Mouse (Mus musculus) c-Kit-positive CD71-positive TER-119-positive erythroid progenitor cells, embryonic 14.5 days (primary cell): Measurements from ENCODE around the gene Smox.
"Not testable (repeated sequence)": the region's sequence is repeated elsewhere in the genome, so short reads cannot be mapped to it uniquely, and the experiment has no call there.

ENCODE experiments used
- DNase-seq: peaks from one replicate; pipeline ENCODE4 v3.0.0-alpha.2; 2013; ENCODE audit warnings: low spot score

Smox gene

DNA sequence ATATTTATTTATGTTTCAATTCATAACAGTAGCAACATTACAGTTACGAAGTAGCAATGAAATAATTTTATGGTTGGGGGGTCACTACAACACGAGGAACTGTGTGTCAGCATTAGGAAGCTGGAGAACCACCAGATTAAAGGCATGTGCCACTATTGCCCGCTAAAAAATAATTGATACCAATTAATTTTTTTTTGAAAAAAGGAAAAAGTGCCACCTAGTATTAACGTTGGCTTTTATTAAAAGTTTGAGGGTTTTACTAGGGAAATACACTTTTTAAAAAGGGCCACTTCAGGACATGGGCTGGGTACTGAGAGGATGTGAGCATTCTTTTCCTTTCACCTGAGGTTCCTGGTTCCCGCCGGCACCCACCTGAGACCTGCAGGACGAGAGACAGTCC is at the start of gene Smox:
Gene Smox, plus strand, starts transcription at position 301 of the 400 bp plus-strand sequence.
- no peak for DNase-seq

DNA sequence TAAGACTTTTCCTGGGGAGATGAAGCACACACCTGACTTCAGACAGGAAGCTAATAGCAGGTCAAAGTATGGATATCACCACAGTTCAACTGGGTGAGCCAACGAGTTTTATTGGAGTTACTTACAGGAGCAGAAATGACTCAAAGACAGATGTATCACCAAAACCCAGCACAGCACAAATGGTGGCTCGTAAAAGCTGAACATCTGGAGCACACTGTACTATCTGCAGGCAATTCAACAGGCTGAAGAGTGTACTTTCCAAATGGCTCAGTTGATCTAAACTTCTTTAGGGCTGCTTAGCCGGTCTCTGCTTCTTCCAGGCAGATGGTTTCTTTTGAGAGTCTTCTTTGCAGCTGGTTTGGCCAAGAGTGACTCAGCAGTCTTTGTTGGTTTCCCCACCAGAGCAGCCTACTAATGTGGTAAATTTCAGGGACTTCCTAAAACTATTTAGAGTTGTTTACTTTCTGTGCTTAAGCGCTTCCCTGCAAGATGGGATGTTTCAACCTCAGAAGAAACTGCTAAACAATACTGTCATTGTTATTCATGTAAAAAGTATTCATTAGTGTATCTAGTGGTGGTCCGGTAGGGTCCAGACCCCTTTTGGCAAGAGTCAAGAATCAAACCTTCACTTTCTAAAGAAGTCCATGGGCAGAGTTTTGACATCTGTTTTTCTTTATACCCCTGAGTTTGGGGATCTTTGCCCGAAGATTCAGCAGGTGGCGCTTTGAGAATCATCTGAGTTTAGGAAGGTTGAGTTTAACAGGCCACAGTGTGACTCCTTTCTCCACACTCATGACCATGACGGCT is 48.0 kb upstream of the Smox start:
- DNase-seq: no peak

DNA sequence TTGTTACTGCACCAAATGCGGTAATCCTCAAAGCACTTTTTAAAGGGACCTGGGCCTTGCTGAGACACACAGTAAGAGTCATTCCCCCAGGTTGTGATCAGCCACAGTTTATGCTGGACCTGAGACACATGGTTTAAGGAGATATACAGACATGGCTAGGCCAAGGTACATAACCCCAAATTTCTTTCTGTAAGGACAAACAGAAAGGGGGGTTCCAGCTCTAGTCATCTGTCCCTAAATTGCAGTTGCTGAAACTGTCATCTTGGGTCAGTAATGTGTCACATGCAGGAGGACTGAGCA is 47.5 kb upstream of the Smox start:
- DNase-seq: no peak

DNA sequence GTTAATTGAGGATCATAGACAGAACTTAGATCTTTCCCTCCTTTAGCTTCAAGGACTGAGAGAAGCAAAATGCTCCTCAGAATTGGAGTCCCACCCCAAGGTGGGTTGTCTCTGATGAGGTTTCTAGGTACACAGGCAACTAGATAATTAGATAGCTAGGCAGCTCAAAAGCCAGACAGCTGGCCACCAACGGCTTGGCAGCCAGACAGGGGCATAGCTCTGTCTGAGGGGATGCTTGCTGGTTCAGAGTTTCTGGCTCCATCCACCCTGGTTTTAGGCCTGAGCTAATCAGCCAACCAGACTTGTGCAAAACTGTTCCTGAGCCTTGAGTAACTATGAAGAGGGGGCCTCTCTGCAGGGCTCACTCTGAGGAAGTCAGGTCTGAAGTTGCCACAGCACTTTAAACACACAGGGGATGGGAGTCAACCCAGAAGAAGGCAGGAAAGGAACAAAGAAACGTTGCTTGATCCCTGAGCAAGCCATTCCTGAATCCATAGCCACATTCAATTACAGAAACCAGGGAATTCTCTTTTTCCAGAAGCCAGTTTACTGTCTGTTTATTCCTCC is 44.8 kb upstream of the Smox start:
- no peak for DNase-seq

DNA sequence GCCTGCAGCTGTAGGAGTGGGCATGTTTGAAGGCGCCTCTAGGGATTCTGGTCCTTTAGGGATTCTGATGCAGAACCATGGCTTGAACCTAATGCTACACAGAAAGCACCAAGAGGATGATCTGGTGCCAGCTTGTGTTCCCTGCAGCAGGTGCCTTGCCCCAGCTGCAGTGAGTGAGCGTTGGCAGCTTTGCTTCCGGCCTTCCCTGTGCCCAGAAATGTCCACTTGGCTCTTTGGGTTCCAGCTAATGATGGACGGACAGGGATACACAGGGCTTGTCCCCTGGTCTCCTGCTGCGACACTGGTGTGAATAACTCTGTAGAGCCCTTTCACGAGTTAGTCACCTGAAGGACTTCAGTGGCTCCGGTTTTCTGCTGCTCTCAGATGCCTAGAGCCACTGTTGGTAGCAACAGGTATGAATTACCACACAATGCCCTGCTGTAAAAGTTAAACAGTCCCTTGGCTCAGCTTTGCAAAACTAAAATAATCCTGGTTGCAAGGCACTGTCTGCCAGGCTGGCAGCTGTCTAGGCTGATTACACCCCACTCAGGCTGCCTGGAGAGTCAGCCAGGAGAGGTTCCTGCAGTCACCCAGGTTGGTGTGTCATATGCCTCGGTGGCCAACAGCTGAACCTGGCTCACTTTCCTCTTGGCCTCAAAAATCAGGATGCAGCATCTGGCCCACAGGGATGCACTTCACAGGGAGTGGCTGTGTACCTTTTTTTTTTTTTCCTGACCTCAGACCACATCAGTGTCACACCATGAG is 43.5 kb upstream of the Smox start:
- no peak for DNase-seq

DNA sequence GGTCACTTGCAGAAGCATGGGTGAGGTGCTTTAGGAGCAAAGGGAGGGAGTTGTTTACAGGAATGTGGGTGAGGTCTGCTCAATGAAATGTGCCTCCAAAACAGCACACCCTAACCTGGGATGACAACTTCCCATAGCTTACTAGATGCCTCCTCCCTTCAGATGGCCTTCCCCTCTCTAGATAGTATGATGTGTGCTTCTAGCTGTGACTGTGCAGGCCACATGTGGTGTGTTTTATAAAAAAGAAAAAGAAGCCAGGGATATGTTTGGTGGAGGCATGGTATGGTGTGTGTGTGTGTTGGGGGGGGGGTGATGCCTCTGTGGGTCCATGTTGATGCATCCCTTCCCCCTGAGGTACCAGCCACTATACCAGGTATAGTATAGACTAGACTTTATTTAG is 42.9 kb upstream of the Smox start:
- no peak for DNase-seq

DNA sequence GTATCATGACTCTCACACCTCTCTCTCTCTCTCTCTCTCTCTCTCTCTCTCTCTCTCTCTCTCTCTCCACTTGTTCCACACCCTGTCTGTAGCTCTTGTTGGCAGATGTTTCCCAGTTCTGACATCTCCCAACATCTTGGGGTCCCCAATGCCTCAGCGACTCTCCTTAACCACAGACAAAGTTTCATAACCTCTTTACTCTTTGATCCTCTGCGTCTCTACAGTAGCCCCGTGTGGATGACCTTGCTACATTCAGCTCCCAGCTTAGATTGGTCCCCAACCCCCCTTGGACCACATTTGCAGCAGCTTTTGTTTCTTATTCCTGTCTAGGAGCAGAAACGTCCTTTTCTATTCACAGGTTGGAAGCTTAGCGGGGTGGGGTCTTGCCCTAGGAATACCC is 41.6 kb upstream of the Smox start:
- DNase-seq: no peak

DNA sequence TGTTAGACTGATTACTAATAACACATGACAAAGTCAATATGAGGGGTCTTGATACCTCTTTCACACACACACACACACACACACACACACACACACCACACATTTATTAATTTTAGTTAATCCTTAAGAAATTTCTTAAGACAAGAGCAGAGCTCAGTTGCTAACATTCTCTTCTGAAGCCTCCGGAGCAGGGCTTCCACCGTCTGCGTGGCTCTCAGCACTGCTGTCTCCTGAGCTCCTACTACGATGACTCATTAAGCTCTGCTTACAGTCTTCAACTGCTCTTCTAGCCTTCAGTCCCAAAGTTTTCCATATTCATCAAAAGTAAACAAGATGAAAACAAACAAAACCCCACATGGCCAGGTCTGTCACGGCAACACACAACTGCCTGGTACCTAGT is 40.8 kb upstream of the Smox start:
- no peak for DNase-seq

DNA sequence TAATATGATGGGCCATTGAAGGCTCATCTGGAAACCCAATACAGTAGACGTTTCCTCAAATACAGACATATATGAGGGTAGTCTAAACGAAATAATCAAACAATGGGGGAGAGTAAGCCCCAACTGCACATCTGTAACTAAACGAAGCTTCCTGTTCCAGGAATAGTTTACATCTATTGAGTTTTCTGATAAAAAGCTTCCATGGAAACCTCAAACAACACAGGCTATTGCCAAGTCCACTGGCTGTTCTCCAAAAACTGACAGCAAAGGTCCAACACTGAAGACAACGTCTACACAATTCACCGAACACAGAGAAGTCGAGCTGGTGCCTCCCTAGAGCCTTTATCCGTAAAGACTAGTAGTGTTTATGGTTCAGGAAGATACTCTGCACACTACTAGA is 33.6 kb upstream of the Smox start:
- no peak for DNase-seq

DNA sequence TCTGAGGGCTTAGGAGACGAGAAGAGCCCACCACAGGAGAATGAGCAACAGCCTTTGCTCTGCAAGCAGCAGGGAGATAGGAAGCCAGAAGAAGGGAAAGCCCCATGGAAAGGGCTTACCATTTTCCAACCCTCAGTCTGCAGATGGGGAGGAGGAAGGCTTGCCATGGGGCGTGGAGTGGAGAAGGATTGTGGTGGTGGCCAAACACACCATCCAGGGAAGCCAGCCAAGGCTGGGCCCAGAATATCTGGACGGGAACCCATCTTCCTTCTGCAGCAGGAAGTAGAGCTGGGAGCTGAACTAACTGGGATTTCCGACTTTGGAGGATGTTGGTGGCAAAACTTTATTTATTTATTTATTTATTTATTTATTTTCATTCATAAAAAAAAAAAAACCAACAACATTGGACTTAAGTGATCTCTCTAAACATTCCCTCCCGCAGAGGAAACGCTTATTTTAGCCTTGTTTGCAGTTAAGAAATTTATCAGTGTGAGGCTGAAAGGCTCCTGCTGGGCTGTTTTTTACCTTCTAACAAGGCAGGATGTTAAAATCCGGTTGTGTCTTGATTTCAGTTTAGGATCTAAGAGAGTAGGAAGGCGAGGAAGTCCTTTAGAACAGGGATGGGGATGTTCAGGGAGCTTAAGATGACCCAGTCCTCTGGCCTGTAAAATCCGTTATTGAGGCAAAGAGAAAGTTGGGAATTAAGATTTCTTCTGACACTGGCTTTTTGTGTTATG is 30.2 kb upstream of the Smox start:
- DNase-seq: no peak

DNA sequence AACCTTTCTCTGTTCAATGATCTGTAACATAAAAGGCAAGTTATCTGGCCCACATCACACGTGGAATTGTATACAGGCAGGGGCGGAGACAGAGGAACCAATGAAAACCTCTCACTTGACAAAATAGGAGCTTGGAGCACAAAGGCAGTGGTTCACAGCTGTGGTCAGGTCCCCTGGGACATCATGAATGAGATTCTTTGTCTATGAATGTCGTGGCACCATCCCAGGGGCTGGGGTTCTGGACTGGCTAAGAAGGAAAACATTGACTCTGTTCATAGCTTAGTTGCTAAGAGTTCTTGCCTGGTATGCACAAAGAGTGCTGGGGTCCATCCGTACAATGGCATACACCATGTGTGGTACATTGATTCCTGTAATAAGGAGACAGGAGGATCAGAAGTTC is 28.3 kb upstream of the Smox start:
- DNase-seq: no peak

DNA sequence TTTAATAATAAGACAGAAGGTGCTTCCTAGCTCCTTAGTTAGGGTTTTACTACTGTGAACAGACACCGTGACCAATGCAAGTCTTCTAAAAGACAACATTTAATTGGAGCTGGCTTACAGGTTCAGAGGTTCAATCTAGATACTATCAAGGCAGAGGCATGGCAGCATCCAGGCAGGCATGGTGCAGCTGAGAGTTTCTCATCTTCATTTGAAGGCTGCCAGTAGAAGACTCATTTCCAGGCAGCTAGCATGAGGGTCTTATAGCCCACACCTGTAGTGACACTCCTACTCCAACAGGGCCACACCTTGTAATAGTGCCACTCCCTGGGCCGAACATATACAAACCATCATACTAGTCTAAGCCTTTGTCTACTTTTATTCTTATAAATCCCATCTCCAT is 27.1 kb upstream of the Smox start:
- DNase-seq: no peak

DNA sequence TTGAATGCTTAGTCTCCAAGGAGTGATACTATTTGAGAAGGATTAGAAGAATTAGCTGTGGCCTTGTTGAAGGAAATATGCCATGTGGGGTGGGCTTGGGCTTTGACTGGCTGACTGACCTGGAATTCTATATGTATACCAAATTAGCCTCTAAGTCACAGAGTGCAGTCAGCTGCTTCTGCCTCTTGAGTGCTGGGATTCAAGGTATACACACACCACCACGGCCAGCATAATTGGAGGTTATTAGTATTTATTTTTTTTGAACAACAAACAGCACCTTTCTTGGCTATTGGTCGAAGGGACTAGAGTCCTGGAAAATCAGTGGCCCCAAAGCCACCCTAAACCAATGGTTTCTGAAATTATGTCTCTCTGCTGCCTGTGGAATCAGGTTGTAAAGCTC is 24.6 kb upstream of the Smox start:
- no peak for DNase-seq

DNA sequence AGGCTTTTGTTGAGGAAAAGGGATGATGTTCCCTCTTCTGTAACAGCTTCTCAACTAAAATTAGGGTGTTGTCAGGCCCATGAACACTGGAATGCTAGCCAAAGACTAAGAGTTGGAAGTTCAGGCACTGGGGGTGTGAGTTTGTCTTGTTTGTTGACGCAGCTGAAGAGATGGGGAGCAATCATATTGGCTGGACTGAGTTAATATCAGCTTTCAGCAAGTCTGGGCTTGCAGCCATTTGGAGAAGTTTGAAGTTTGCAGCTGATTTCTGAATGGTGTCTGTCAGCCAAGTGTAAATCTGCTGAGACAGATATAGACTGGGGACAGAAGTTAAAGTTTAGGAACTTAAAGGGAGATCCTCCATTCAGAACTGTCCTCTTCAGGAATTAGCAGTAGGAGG is 21.4 kb upstream of the Smox start:
- DNase-seq: no peak

DNA sequence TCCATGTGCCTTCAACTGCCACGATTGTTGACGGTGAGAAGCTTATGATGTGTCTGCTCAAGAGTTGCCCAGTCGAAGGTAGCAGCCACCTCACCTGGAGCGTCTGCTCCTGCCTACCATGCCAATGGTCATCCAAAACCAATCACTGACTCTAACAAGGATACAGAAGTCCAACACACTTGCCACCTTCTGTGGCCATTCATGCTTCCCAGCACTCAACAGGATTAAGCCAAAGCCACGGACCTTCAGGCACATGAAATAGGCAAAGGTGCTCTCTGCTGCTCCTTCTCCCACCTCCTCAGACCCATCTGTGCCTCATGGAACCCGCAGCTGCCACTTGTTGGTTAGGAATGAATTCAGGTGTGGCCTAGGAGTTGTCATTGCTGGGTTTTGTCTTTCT is 17.5 kb upstream of the Smox start:
- DNase-seq: no peak

DNA sequence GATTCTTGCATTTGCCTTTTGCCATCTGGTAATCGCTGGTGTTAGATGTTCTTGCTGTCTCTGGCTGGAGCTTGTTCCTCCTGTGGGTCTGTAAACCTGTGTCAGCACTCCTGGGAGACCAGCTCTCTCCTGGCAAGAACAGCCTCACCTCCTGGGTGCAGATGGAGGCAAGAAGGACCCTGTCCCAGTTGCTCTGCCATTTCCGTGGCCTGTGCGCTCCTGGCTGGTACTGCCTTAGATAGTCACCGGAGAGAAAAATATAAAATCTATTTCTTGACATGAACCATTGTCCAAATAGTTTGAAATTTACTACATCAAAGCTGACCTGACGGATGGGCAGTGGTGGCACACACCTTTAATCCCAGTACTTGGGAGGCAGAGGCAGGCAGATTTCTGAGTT is 14.2 kb upstream of the Smox start:
- not testable (repeated sequence) for DNase-seq

DNA sequence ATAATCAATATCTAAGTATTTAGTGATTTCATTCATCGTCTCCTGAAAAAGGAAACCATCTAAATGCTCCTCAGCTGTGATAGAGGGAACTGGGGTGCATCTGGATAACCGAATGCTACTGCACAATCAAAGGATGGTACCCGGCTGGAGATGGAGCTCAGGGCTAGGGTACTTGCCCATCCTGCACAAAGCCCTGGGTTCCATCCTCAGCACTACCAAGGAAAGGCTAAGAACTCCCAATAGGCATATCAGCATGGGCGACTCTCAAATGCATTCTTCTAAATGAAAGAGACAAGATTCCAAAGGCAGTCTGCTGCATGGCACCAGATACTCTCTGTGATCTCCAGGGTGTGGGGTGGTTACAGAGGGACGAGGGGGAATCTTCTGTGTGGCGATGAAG is 13.4 kb upstream of the Smox start:
- DNase-seq: no peak

DNA sequence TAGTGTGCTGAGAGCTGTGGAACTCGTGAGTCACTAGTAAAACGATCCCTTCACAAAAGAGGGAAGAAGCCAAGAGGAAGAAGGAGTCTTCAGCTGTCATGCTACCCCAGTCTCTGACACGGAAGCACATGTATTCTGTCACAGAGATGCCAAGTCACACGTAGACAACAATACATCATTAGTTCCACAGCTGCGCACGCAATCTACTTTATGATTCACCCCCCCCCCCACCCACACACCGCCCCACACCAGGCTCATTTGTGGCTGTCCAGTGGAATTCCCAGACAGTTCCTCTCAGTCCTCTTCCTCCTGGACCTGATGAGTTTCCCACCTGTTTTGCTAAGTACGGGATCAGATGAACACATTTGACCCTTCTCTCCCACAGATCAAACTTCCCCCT is 12.9 kb upstream of the Smox start:
- no peak for DNase-seq

DNA sequence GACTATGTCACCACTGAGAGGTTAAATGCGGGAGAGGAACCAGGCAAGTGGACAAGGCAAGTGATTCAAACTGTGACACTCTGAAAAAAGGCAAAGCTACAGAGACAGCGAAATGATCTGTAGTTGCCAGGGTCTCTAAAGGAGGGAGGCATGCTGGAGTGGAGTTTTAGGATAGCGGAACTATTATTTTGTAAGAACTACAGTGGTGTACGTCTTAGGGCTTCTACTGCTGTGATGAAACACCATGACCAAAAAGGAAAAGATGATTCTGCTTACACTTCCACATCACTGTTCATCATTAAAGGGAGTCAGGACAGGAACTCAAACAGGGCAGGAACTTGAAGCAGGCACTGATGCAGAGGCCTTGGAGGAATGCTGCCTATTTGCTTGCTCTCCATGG is 12.4 kb upstream of the Smox start:
- DNase-seq: no peak

DNA sequence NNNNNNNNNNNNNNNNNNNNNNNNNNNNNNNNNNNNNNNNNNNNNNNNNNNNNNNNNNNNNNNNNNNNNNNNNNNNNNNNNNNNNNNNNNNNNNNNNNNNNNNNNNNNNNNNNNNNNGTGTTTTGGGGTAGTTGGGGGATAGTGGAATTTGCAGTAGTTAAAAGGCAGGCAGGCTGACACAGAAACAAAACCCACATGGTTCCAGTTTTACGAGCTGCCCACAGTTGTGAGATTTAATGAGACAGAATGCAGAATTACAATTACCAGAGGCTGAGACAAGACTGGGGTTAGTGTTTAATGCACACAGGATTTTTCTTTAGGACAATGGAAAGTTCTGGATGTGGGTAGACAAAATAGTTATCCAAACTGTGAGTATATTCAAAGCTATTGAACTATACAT is 9.6 kb upstream of the Smox start:
- DNase-seq: no peak

DNA sequence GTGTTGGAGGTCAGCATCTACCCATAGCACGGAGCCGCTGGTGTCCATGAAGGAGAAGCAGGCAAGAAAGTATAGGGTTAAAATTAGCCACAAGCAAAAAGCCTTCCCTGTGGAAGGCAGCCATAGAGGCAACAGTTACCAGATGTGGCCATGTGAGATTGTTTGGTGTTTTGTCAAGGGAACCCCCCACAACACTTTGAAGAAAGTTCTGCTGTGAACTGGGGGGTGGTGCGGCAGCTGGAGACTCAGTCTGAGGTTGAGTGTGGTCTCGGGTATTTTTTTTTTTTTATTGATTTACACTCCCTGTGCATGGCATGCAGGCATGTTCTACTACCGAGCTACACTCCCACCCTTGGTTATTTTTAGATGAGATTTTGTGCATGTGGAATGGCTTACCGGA is 8.8 kb upstream of the Smox start:
- no peak for DNase-seq

DNA sequence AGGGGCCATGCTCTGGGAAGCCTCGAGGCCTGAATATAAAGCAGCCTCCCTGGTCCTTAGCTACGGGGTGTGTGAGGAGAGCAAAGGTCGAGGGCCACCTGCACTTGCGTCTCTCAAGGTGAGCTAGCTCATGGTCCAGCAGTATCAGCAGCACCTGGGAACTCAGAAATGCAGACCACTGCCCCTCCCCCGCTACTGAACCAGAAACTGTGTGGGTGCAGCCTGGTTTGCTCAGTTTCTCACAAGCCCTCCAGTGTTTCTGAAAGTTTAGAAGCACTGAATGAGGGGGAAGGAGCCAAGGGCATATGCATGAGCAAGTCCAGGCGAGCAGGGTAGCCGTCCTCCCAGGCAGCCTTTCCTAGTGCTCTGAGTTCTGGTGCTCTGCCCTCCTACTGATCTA is 7.7 kb upstream of the Smox start:
- no peak for DNase-seq

DNA sequence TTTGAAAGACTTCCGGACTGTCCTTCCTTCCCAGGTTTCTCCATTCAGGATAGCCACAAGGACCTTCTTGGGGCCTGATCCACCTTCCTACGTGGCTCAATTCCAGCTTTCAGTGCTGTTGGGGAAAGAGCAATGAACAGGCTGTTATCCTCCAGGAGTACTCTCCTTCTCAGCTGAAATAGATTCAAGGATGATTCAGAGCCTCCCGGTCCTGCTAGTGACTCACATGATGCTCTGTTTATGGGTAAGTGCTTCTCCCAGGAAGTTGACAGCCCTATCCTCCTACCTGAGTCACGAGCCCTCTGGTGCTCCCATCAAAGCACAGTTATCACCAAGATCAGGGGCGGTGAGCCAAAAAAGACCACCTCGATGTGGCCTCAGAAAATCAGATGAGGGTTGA is 7.1 kb upstream of the Smox start:
- DNase-seq: no peak
